Mouse (Mus musculus): Measurements from ENCODE around the gene Aldh3b1.

Aldh3b1 gene

GRCm38 (mm10) chr19:3872373-3872772 lies 57.2 kb downstream of the Aldh3b1 start:
- no peak for DNase-seq

DNA sequence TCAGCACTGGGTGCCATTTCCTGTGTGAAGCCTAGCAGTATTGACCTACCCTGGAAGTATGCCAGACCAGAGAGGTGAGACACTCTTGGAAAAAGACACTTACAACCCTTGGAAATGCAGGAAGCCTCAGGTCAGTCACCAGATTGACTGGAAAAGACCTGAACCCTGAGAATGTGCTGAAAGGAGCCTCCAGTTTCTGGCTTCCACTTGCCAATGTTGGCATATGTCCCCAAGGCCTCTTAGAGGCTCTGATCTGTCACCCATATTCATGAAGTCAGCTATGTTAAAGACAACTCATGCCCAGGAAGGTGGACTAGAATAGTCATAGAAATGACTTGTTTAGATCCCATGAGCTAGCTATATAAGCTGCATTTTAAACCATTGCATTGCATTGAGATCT lies 58.1 kb downstream of the Aldh3b1 start:
- no peak for DNase-seq

GRCm38 (mm10) chr19:3868290-3868689 lies 61.3 kb downstream of the Aldh3b1 start:
- no peak for DNase-seq

- no peak for DNase-seq
Measured at GRCm38 (mm10) chr19:3864960-3865359, 64.6 kb downstream of the Aldh3b1 start.
